Mouse (Mus musculus): Measurements from ENCODE around the gene Tnc.

GRCm38 (mm10) chr4:63971762-63972161 is 75.1 kb downstream of the Tnc start:
- TF ChIP-seq CTCF (IDR thresholded peaks at IDR 0.05; ENCODE audit: borderline replicate concordance, control insufficient read depth, extremely low read depth, insufficient read depth, low read length, poor library complexity) (no peak), POLR2A (IDR thresholded peaks at IDR 0.05; ENCODE audit: control insufficient read depth, extremely low read depth, insufficient read depth, low read length, poor library complexity) (no peak)
